Mouse (Mus musculus): ENCODE results near the gene Cox4i1. TPM values are rescaled to one million over a fixed set of nuclear protein-coding genes. Genes with fewer than 3 reads are reported as not detected.
A peak's percentile ranks its signal among the peaks of the same experiment; 100 is the strongest.

Gene Cox4i1
- polyA plus RNA-seq, 2 experiments: 573 to 701 TPM

- Histone ChIP-seq H3K36me3 (replicated peaks; ENCODE audit: control insufficient read depth, insufficient read depth, low read depth) (no peaks in the 10 kb centered on the region), H3K4me1 (replicated peaks; ENCODE audit: control insufficient read depth in 2 of 2, insufficient read depth in 2 of 2, low read length in 1 of 2) (peaks cover 0 to 23% of the 10 kb centered on the region in 2 experiments; a peak in 1 of 4 replicates), H3K9me3 (ENCODE audit: control insufficient read depth, low read length) (no peaks in the 10 kb centered on the region), H3K27me3 (ENCODE audit: control insufficient read depth, insufficient read depth, low read length) (no peaks in the 10 kb centered on the region), H3K4me3 (ENCODE audit: insufficient read depth in 1 of 2, low read depth in 2 of 2, low read length in 2 of 2) (no peak overlapping the region), H3K9ac (replicated peaks) (no peak overlapping the region), H3K27ac (no peak overlapping the region), H3K4me2 (ENCODE audit: low read depth) (no peak overlapping the region)
- TF ChIP-seq CTCF (IDR thresholded peaks at IDR 0.05; ENCODE audit: low read depth) (no peak), EP300 (IDR thresholded peaks at IDR 0.05; ENCODE audit: low read depth) (no peak)
- WGBS (ENCODE audit: insufficient replicate concordance): 50% methylated on average over 17 of the region's 17 CpGs
- DNase-seq (ENCODE audit: low read depth in 3 of 3, low spot score in 3 of 3) (no peak), ATAC-seq (ENCODE audit: insufficient read depth) (no peak)
These were observed 29.3 kb downstream of the Cox4i1 start for GRCm38 (mm10) chr8:120697154-120697978.

DNA sequence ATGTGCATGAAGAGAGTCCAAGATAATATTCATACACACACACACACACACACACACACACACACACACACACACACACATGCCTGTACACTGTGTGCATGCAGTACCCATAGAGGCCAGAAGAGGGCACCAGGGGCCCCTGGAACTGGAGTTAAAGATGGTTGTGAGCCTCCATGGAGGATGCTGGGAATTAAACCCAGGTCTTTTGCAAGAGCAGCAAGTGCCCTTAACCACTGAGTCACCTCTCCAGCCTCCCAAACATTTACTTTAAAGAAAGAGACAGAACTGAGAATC lies 29.9 kb downstream of the Cox4i1 start:
- Histone ChIP-seq H3K4me3 (ENCODE audit: insufficient read depth in 1 of 2, low read depth in 2 of 2, low read length in 2 of 2) (no peak overlapping the region), H3K4me1 (replicated peaks; ENCODE audit: control insufficient read depth in 2 of 2, insufficient read depth in 2 of 2, low read length in 1 of 2) (peaks cover 0 to 19% of the 10 kb centered on the region in 2 experiments; a peak in 1 of 4 replicates), H3K27ac (no peak overlapping the region), H3K4me2 (ENCODE audit: low read depth) (no peak overlapping the region), H3K9ac (replicated peaks) (no peak overlapping the region), H3K9me3 (ENCODE audit: control insufficient read depth, low read length) (no peaks in the 10 kb centered on the region), H3K36me3 (replicated peaks; ENCODE audit: control insufficient read depth, insufficient read depth, low read depth) (no peaks in the 10 kb centered on the region), H3K27me3 (ENCODE audit: control insufficient read depth, insufficient read depth, low read length) (no peaks in the 10 kb centered on the region)
- TF ChIP-seq EP300 (IDR thresholded peaks at IDR 0.05; ENCODE audit: low read depth) (no peak), CTCF (IDR thresholded peaks at IDR 0.05; ENCODE audit: low read depth) (peak; percentile 83)
- DNase-seq (ENCODE audit: low read depth in 3 of 3, low spot score in 3 of 3): no peak
- no peak for ATAC-seq (ENCODE audit: insufficient read depth)

GRCm38 (mm10) chr8:120698426-120698825 lies 30.4 kb downstream of the Cox4i1 start:
- no peak for ATAC-seq (ENCODE audit: insufficient read depth)
- Histone ChIP-seq H3K9ac (replicated peaks) (no peak overlapping the region), H3K36me3 (replicated peaks; ENCODE audit: control insufficient read depth, insufficient read depth, low read depth) (no peaks in the 10 kb centered on the region), H3K4me1 (replicated peaks; ENCODE audit: control insufficient read depth in 2 of 2, insufficient read depth in 2 of 2, low read length in 1 of 2) (peaks cover 0 to 19% of the 10 kb centered on the region in 2 experiments; a peak in 1 of 4 replicates), H3K27me3 (ENCODE audit: control insufficient read depth, insufficient read depth, low read length) (no peaks in the 10 kb centered on the region), H3K9me3 (ENCODE audit: control insufficient read depth, low read length) (no peaks in the 10 kb centered on the region), H3K27ac (no peak overlapping the region), H3K4me3 (ENCODE audit: insufficient read depth in 1 of 2, low read depth in 2 of 2, low read length in 2 of 2) (no peak overlapping the region), H3K4me2 (ENCODE audit: low read depth) (no peak overlapping the region)
- WGBS (ENCODE audit: insufficient replicate concordance): 74% methylated on average over 7 of the region's 7 CpGs
- DNase-seq (ENCODE audit: low read depth in 3 of 3, low spot score in 3 of 3): no peak
- TF ChIP-seq CTCF (IDR thresholded peaks at IDR 0.05; ENCODE audit: low read depth) (no peak), EP300 (IDR thresholded peaks at IDR 0.05; ENCODE audit: low read depth) (no peak)

- DNase-seq (ENCODE audit: low read depth in 3 of 3, low spot score in 3 of 3) (no peak), ATAC-seq (ENCODE audit: insufficient read depth) (no peak)
- Histone ChIP-seq H3K9ac (replicated peaks) (no peak overlapping the region), H3K36me3 (replicated peaks; ENCODE audit: control insufficient read depth, insufficient read depth, low read depth) (no peaks in the 10 kb centered on the region), H3K4me2 (ENCODE audit: low read depth) (no peak overlapping the region), H3K4me1 (replicated peaks; ENCODE audit: control insufficient read depth in 2 of 2, insufficient read depth in 2 of 2, low read length in 1 of 2) (peaks cover 0 to 18% of the 10 kb centered on the region in 2 experiments; a peak in 1 of 4 replicates), H3K4me3 (ENCODE audit: insufficient read depth in 1 of 2, low read depth in 2 of 2, low read length in 2 of 2) (no peak overlapping the region), H3K27ac (no peak overlapping the region), H3K9me3 (ENCODE audit: control insufficient read depth, low read length) (no peaks in the 10 kb centered on the region), H3K27me3 (ENCODE audit: control insufficient read depth, insufficient read depth, low read length) (no peaks in the 10 kb centered on the region)
- 50% methylated on average over 6 of the region's 6 CpGs for WGBS (ENCODE audit: insufficient replicate concordance)
- TF ChIP-seq CTCF (IDR thresholded peaks at IDR 0.05; ENCODE audit: low read depth) (no peak), EP300 (IDR thresholded peaks at IDR 0.05; ENCODE audit: low read depth) (no peak)
These were observed 31.1 kb downstream of the Cox4i1 start for GRCm38 (mm10) chr8:120699079-120699478.

DNA sequence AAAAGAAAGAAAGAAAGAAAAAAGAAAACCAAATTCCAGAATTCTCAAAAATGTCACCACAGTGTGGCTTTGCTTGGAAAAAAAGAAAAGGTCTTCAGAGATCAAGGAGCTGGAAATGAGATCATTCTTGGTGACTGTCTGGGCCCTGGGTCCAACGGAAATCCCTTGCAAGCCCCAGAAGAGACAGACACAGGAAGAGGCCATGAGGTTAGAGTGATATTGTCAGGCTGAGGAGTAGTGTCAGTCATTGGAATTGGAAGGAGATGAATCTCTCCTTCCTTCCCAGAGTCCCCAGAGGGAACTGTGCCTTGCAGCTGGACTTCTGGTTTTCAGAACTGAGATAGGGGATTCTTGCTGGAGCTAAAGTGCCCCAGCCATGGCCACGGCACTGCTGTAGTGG lies 31.5 kb downstream of the Cox4i1 start:
- no peak for DNase-seq (ENCODE audit: low read depth in 3 of 3, low spot score in 3 of 3)
- Histone ChIP-seq H3K4me2 (ENCODE audit: low read depth) (no peak overlapping the region), H3K9me3 (ENCODE audit: control insufficient read depth, low read length) (no peaks in the 10 kb centered on the region), H3K4me1 (replicated peaks; ENCODE audit: control insufficient read depth in 2 of 2, insufficient read depth in 2 of 2, low read length in 1 of 2) (peaks cover 0 to 15% of the 10 kb centered on the region in 2 experiments; a peak in 1 of 4 replicates), H3K4me3 (ENCODE audit: insufficient read depth in 1 of 2, low read depth in 2 of 2, low read length in 2 of 2) (no peak overlapping the region), H3K9ac (replicated peaks) (no peak overlapping the region), H3K27me3 (ENCODE audit: control insufficient read depth, insufficient read depth, low read length) (no peaks in the 10 kb centered on the region), H3K27ac (no peak overlapping the region), H3K36me3 (replicated peaks; ENCODE audit: control insufficient read depth, insufficient read depth, low read depth) (no peaks in the 10 kb centered on the region)
- no peak for ATAC-seq (ENCODE audit: insufficient read depth)
- WGBS (ENCODE audit: insufficient replicate concordance): 29% methylated on average over 2 of the region's 2 CpGs
- no peak for TF ChIP-seq EP300 (IDR thresholded peaks at IDR 0.05; ENCODE audit: low read depth)
- no peak for TF ChIP-seq CTCF (IDR thresholded peaks at IDR 0.05; ENCODE audit: low read depth)
